Mouse (Mus musculus): ENCODE data around the gene Grin2d. TPM values are rescaled to one million over a fixed set of nuclear protein-coding genes. Genes with fewer than 3 reads are reported as not detected.

Grin2d gene
- polyA plus RNA-seq, 1 experiment from 2014 or later, result 0.50 TPM

- no peak overlapping the region for H3K27ac ChIP-seq
- H3K27me3 ChIP-seq, result peaks cover 41% of the 10 kb centered on the region
- H3K36me3 ChIP-seq, result no peaks in the 10 kb centered on the region
- H3K4me1 ChIP-seq, result peaks cover 42% of the 10 kb centered on the region
- WGBS, result 23% methylated on average over 8 of the region's 8 CpGs
- no peak for ATAC-seq (ENCODE audit: borderline replicate concordance, extremely low read depth, low FRiP score, low TSS enrichment)
- peak overlapping the region; percentile 49 for H3K4me2 ChIP-seq
- H3K4me3 ChIP-seq, result peak overlapping the region; percentile 8; the same call in 1 of the 2 replicates
- H3K9ac ChIP-seq, result no peak overlapping the region
- no peaks in the 10 kb centered on the region for H3K9me3 ChIP-seq
Measured at GRCm38 (mm10) chr7:45869107-45869670, 9.0 kb downstream of the Grin2d start.

GRCm38 (mm10) chr7:45867871-45868270 is 10.3 kb downstream of the Grin2d start:
- no peak overlapping the region for H3K4me3 ChIP-seq
- WGBS, result 28% methylated on average over 2 of the region's 2 CpGs
- peaks cover 36% of the 10 kb centered on the region for H3K4me1 ChIP-seq
- H3K9me3 ChIP-seq, result no peaks in the 10 kb centered on the region
- H3K27ac ChIP-seq, result no peak overlapping the region
- H3K9ac ChIP-seq, result no peak overlapping the region
- ATAC-seq (ENCODE audit: borderline replicate concordance, extremely low read depth, low FRiP score, low TSS enrichment), result no peak
- H3K36me3 ChIP-seq, result no peaks in the 10 kb centered on the region
- H3K27me3 ChIP-seq, result peaks cover 41% of the 10 kb centered on the region
- H3K4me2 ChIP-seq, result peak overlapping the region; percentile 86; the same call in 1 of the 2 replicates

GRCm38 (mm10) chr7:45865925-45866910 is 12.0 kb downstream of the Grin2d start:
- WGBS, result under 1% methylated on average over 115 of the region's 117 CpGs
- peak; percentile 80 for ATAC-seq (ENCODE audit: borderline replicate concordance, extremely low read depth, low FRiP score, low TSS enrichment)
- H3K4me3 ChIP-seq, result peak overlapping the region; percentile 78
- peaks cover 41% of the 10 kb centered on the region for H3K4me1 ChIP-seq
- H3K27ac ChIP-seq, result peak overlapping the region; percentile 86
- H3K9me3 ChIP-seq, result no peaks in the 10 kb centered on the region
- H3K27me3 ChIP-seq, result peaks cover 33% of the 10 kb centered on the region
- no peaks in the 10 kb centered on the region for H3K36me3 ChIP-seq
- peak overlapping the region; percentile 86 for H3K4me2 ChIP-seq
- peak overlapping the region; percentile 84 for H3K9ac ChIP-seq

GRCm38 (mm10) chr7:45864435-45864834 is 13.7 kb downstream of the Grin2d start:
- H3K27ac ChIP-seq, result peak overlapping the region; percentile 41; the same call in 1 of the 2 replicates
- H3K9me3 ChIP-seq, result no peaks in the 10 kb centered on the region
- WGBS, result 57% methylated on average over 3 of the region's 3 CpGs
- no peak overlapping the region for H3K4me2 ChIP-seq
- H3K9ac ChIP-seq, result no peak overlapping the region
- H3K4me1 ChIP-seq, result peaks cover 28% of the 10 kb centered on the region
- no peak overlapping the region for H3K4me3 ChIP-seq
- H3K27me3 ChIP-seq, result peaks cover 19% of the 10 kb centered on the region
- H3K36me3 ChIP-seq, result no peaks in the 10 kb centered on the region
- ATAC-seq (ENCODE audit: borderline replicate concordance, extremely low read depth, low FRiP score, low TSS enrichment), result peak; percentile 5; the same call in 1 of the 2 replicates

GRCm38 (mm10) chr7:45862804-45863203 is 15.4 kb downstream of the Grin2d start:
- peaks cover 5% of the 10 kb centered on the region; the same call in 1 of the 2 replicates for H3K27me3 ChIP-seq
- no peak overlapping the region for H3K4me3 ChIP-seq
- no peak overlapping the region for H3K27ac ChIP-seq
- H3K9ac ChIP-seq, result no peak overlapping the region
- no peak overlapping the region for H3K4me2 ChIP-seq
- no peak for ATAC-seq (ENCODE audit: borderline replicate concordance, extremely low read depth, low FRiP score, low TSS enrichment)
- H3K36me3 ChIP-seq, result no peaks in the 10 kb centered on the region
- peaks cover 25% of the 10 kb centered on the region for H3K4me1 ChIP-seq
- whole genome bisulfite sequencing, result 83% methylated on average over 7 of the region's 7 CpGs
- H3K9me3 ChIP-seq, result no peaks in the 10 kb centered on the region

- H3K4me3 ChIP-seq, result no peak overlapping the region
- no peak overlapping the region for H3K4me2 ChIP-seq
- no peaks in the 10 kb centered on the region for H3K9me3 ChIP-seq
- 35% methylated on average over 4 of the region's 4 CpGs for WGBS
- ATAC-seq (ENCODE audit: borderline replicate concordance, extremely low read depth, low FRiP score, low TSS enrichment), result no peak
- H3K9ac ChIP-seq, result no peak overlapping the region
- H3K4me1 ChIP-seq, result peaks cover 27% of the 10 kb centered on the region
- no peak overlapping the region for H3K27ac ChIP-seq
- no peaks in the 10 kb centered on the region for H3K36me3 ChIP-seq
- H3K27me3 ChIP-seq, result peaks cover 18% of the 10 kb centered on the region
Measured at GRCm38 (mm10) chr7:45859008-45859407, 19.2 kb downstream of the Grin2d start.

GRCm38 (mm10) chr7:45856950-45857901 is 21.0 kb downstream of the Grin2d start:
- Histone ChIP-seq H3K4me1 (peaks cover 25% of the 10 kb centered on the region), H3K9ac (0 out of 2 replicates have a peak overlapping the region, but pooled peaks have one; percentile 12), H3K27ac (no peak overlapping the region), H3K27me3 (peaks cover 18% of the 10 kb centered on the region), H3K36me3 (no peaks in the 10 kb centered on the region), H3K4me2 (peak overlapping the region; percentile 76), H3K4me3 (peak overlapping the region; percentile 36), H3K9me3 (no peaks in the 10 kb centered on the region)
- ATAC-seq (ENCODE audit: borderline replicate concordance, extremely low read depth, low FRiP score, low TSS enrichment), result peak; percentile 17; the same call in 1 of the 2 replicates
- WGBS, result 4% methylated on average over 30 of the region's 30 CpGs

- no peaks in the 10 kb centered on the region for H3K36me3 ChIP-seq
- no peak for ATAC-seq (ENCODE audit: borderline replicate concordance, extremely low read depth, low FRiP score, low TSS enrichment)
- H3K9me3 ChIP-seq, result no peaks in the 10 kb centered on the region
- no peak overlapping the region for H3K4me2 ChIP-seq
- H3K4me1 ChIP-seq, result peaks cover 23% of the 10 kb centered on the region
- H3K27ac ChIP-seq, result no peak overlapping the region
- no peak overlapping the region for H3K4me3 ChIP-seq
- H3K9ac ChIP-seq, result no peak overlapping the region
- 77% methylated on average over 12 of the region's 12 CpGs for WGBS
- peaks cover 15% of the 10 kb centered on the region for H3K27me3 ChIP-seq
Measured at GRCm38 (mm10) chr7:45853089-45853488, 25.1 kb downstream of the Grin2d start.

- no peak overlapping the region for H3K27ac ChIP-seq
- no peak overlapping the region for H3K4me2 ChIP-seq
- ATAC-seq (ENCODE audit: borderline replicate concordance, extremely low read depth, low FRiP score, low TSS enrichment), result no peak
- 0 out of 2 replicates have a peak, but pooled peaks cover 7% of the 10 kb centered on the region for H3K4me1 ChIP-seq
- no peaks in the 10 kb centered on the region for H3K9me3 ChIP-seq
- WGBS, result 43% methylated on average over 3 of the region's 3 CpGs
- no peak overlapping the region for H3K9ac ChIP-seq
- no peaks in the 10 kb centered on the region; the same call in 1 of the 2 replicates for H3K27me3 ChIP-seq
- H3K36me3 ChIP-seq, result no peaks in the 10 kb centered on the region
- no peak overlapping the region for H3K4me3 ChIP-seq
Measured at GRCm38 (mm10) chr7:45850661-45851060, 27.5 kb downstream of the Grin2d start.

- no peak overlapping the region for H3K9ac ChIP-seq
- peak overlapping the region; percentile 73 for H3K27ac ChIP-seq
- peak; percentile 60; the same call in 1 of the 2 replicates for ATAC-seq (ENCODE audit: borderline replicate concordance, extremely low read depth, low FRiP score, low TSS enrichment)
- H3K4me3 ChIP-seq, result no peak overlapping the region
- no peaks in the 10 kb centered on the region for H3K36me3 ChIP-seq
- WGBS, result 12% methylated on average over 6 of the region's 6 CpGs
- no peak overlapping the region for H3K4me2 ChIP-seq
- 0 out of 2 replicates have a peak, but pooled peaks cover 7% of the 10 kb centered on the region for H3K4me1 ChIP-seq
- no peaks in the 10 kb centered on the region; the same call in 1 of the 2 replicates for H3K27me3 ChIP-seq
- no peaks in the 10 kb centered on the region for H3K9me3 ChIP-seq
Measured at GRCm38 (mm10) chr7:45848447-45849027, 29.6 kb downstream of the Grin2d start.

All from lung, embryonic 15.5 days (tissue).